Mouse (Mus musculus): ENCODE results near the gene Ugt1a9.

- TF ChIP-seq TAL1 (IDR thresholded peaks at IDR 0.05; ENCODE audit: low read length), result no peak
- TF ChIP-seq GATA1 (IDR thresholded peaks at IDR 0.05; ENCODE audit: low read length), result no peak
Observed at GRCm38 (mm10) chr1:88248658-88249057, 178.1 kb downstream of the Ugt1a9 start.

Data from erythroblast, embryonic 14.5 days (primary cell).